Mouse (Mus musculus) spleen, postnatal 14 days (tissue): ENCODE results near the gene Nudt9.

Experiments
- DNase-seq, 2 experiments: peaks; one replicate each; pipeline ENCODE4 v3.0.0; 2021 to 2022; ENCODE audit warnings: low spot score in 2 of 2

The Nudt9 gene

DNA sequence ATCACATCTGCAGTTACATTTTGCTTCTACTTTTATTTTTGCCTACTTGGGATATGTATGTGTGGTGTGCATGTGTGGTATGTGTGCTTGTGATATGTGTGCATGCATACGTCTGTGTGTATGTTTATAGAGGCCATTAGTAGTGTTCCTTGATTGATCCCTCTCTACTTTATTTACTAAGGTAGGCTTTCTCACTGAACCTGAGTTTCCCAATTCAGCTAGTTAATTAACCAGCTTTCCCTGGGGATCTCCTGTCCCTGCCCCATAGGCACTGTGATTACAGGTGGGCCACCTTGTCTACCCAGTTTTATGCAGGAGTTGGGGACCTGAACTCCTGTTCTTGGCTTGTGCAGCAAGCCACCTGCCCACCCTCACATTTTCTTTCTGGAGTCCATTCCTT, 9.4 kb upstream of the Nudt9 start:
- DNase-seq, result no peak

GRCm38 (mm10) chr5:104039154-104039932, 6.8 kb upstream of the Nudt9 start:
- DNase-seq, result no peak

DNA sequence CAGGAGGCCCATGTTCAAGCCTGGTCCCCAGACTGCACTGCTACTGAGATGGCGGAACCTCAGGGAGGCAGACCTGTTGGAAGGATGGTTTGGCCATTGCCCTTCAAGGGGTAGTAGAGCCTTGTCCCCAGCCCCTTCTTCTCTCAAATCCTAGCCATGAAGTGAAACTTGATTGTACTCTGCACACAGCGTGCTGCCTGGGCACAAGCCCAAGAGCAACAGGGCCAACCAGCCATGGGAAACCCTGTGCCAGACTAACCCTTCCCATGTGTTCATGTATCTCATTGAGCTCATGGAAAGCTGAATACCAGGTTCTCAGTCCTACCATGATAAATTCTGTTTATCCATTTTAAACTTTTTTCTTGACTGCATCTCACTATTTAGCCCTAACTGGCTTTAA, 3.2 kb upstream of the Nudt9 start:
- no peak for DNase-seq

- no peak for DNase-seq
Measured at GRCm38 (mm10) chr5:104043704-104044103, 2.4 kb upstream of the Nudt9 start.

- no peak for DNase-seq
Measured at GRCm38 (mm10) chr5:104047200-104048105, 1.3 kb downstream of the Nudt9 start.

DNA sequence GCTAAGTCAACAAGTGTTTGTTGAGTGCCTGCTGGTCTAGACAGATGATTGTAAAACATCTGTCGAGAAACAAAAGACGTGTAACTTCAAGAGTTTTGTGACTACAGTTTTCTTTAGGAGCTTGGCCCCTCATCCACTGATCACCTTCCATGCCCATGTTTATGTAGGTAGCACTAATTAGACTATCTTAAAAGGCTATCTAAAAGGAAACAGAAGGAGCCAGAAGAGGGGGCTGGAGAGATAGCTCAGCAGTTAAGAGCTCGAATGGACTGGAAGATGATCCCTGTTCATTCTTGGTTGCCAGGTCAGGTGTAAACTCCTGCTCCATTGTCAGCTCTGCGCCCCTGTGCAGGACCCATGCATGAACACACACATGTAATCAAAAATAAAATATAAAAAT, 2.0 kb downstream of the Nudt9 start:
- DNase-seq, result no peak

- peak in 1 of 2 experiments; percentile 36 for DNase-seq
Measured at GRCm38 (mm10) chr5:104052956-104053355, 6.8 kb downstream of the Nudt9 start.

GRCm38 (mm10) chr5:104054938-104055337, 8.8 kb downstream of the Nudt9 start:
- no peak for DNase-seq

DNA sequence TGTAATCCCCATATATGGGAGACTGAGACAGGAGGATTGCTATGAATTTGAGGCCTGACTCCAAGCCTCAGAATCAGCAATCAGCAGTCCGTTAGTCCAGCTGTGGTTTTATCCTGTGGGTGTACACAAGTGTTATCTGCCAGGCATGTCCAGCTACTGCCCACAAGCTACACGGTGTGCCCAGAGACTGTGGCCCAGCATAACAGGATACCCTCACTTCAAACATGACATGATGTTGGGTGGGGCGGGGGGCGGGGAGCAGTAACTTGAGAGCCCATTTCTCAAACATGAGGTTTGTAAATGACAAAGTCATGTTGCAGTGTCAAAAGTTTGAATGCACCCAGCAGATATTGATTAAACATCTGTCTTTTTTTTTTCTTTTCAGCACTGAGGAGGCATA, 9.7 kb downstream of the Nudt9 start:
- no peak for DNase-seq

- no peak for DNase-seq
Measured at GRCm38 (mm10) chr5:104056295-104056694, 10.2 kb downstream of the Nudt9 start.

DNA sequence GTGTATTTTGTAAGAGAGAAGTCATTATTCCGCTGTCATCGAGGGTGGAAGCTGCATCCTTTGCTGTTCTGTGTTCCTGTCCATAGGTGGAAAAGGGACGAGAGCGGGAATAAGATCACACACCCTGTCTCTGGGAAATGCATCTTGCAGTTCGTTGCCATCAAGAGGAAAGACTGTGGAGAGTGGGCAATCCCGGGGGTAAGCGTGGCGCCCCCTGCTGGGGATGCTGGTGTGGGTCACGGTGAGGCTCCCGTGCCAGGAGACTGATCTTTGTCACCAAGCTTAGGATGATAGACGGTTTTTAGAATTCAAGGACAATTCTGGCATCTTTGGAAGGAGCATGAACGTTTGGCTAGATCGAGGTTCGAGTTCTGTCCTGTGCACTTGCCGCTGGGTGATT, 11.9 kb downstream of the Nudt9 start:
- peak; percentile 30 to 58 for DNase-seq

DNA sequence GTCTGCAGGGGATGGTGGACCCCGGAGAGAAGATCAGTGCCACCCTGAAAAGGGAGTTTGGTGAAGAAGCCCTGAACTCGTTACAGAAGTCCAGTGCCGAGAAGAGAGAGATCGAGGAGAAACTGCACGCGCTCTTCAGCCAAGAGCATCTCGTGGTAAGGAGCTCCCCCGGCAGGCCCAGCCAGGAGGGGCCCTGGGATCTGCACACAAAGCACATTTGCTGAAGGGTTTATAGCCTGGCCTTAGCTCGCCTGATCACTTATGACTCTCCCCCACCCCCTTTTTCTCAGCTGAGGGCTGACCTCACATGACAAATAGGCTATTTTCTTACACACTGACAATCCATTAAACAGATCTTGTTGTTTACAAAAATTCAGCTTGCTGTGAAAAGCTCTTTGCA, 13.5 kb downstream of the Nudt9 start:
- no peak for DNase-seq

DNA sequence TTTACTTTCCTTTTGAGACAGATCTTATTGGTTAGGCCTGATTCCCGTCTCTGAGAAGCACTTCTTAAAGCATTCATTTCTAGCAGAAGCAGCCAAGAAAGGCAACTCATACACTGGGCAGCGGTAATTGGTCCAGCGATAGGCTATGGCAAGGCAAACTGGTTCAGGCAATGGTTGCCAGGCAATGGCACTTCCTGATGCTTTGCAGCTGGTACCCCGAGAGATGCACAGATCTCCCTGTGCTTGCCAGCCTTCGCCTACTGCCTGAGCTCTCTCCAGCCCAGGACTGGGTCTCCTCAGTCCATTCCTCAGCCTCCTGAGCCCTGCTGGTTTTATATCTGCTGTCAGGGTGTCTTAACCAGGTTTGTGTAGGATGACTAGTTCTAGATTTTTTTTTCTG, 14.3 kb downstream of the Nudt9 start:
- no peak for DNase-seq

DNA sequence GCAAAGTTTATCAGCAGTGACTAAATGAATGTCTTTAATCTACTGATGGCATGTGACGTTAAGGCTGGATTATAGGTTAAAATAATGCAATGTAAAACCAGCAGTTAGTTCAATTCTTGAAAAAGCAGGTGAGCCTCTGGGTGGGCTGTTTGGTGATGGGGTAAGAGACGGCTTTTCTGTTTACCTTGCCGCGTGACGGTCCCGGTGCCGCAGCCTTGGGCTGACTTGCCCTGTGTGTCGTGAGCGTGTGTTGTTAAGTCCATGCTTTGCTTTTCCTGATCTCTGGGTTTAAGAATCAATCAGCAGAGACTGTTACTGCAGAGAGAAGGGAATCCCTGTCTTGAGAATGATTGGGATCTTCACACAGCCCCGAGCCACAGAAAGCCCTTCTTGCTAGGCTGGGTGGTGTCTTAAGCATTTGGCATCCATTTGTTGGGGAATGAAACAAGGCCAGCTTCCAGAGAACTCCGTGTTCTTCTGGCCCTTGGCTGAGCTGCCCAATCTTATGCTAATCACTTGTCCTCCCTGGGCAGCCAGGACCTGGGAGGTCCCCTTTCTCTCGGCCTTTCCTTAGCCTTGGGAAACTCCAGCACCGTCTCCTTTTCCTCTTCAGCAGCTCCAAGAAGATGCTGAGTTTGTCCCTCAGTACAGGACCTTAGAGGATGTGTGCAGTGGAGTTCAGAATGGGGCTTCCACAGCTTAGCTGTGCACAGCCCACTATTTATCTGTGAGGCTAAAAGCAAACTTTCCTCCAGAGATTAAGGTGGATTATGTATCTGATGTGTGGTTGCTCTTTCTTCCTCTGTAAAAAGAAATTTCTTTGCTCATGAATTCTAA, 16.0 kb downstream of the Nudt9 start:
- no peak for DNase-seq

GRCm38 (mm10) chr5:104062773-104063551, 16.9 kb downstream of the Nudt9 start:
- no peak for DNase-seq

DNA sequence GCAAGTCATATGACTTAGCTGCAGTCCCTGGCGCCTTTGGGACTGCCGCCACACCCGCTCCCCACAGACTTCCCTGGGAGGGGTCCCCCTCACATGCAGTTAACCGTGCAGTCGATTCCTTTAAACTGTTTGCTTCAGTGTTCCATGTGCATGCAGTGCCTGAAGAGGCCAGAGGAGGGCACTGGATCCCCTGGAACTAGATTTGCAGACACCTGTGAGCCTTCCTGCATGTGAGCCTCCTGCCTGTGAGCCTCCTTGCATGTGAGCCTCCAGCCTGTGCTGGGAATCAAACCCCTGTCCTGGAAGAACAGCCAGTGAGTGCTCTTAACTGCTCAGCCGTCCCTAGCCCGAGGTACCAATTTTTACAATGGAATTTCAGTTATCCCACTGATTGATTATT, 22.6 kb downstream of the Nudt9 start:
- DNase-seq, result no peak

- DNase-seq, result no peak
Measured at GRCm38 (mm10) chr5:104071048-104071447, 24.9 kb downstream of the Nudt9 start.

GRCm38 (mm10) chr5:104072272-104072886, 26.3 kb downstream of the Nudt9 start:
- no peak for DNase-seq

DNA sequence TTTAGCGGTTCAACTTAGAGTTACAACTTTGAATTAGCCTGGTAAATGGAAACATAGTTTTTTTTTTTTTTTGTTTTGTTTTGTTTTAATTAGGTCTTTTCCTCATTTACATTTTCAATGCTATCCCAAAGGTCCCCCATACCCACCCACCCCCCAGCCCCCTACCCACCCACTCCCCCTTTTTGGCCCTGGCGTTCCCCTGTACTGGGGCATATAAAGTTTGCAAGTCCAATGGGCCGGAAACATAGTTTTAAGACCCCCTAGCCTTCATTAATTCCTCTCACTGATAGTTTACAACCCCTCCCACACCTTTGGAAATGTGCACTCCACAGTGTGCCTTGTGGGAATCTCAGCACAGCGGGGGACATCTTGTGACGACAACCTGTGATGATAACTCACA, 27.5 kb downstream of the Nudt9 start:
- no peak for DNase-seq

DNA sequence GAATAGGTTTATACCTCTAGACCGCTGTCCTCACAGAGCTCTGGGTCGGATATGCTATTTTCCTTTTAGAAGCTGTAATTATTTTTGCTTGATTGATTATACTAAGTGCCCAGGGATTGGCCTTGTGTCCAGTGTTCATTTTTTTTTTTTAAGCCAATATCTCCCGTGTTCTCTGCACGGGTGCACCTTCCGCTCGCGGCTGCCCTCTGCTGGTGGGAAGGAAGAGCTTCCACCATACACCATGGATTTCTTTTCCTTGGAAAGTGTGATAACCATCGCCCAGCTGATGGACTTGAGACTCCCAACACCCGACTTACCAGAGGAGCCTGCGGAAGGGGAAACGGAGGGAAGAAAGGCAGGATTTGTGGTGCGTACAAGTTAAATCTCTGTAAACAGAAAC, 28.3 kb downstream of the Nudt9 start:
- peak in 1 of 2 experiments; percentile 59 for DNase-seq

DNA sequence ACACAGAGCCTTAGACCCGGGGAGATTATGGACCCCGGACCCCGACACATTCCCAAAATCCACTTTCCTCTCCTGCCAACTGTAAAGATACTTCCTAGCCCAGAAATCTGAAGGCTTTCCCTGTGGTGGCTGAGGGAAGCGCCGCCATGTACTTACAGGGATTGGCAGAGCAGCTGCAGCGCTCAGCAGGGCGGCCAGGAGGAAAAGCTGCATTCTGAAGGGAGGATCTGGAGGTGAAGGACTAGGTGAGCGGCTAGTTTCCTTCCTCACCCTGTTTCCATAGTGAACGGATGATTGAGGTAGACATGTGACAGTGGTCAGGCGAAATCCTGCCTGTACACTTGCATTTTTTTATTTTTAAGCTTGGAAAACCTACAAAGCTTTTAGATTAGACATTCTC, 30.3 kb downstream of the Nudt9 start:
- DNase-seq, result no peak
